ENCODE assay signal across 22 mouse cellular contexts in the genomic region with DNA sequence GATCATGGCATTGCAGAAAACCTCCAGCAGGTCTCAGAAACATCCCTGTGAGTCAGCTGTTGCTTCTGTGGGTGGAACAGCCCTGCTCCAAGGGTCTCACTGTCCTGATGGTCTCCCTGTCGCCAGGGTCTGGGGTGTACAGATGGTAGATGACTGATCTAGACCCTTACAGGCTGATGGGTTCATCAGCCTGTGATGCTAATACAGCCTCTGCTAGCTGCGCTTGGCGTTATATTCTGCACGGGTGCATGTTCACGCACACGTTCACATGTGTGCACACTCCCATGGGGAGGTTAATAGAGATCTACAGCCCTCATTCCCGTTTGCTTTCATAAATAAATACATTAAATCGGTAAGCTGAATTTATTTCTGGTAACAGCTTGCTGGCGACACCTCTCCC. TPM values are rescaled to one million over a fixed set of nuclear protein-coding genes. Genes with fewer than 3 reads are reported as not detected.
DNase-seq lines count a peak whose midpoint lies in the region; ATAC-seq and TF ChIP-seq lines count a peak whose summit lies in the region.
"Had no signal": no experiment of that assay in that cellular context is flagged by ENCODE, and none has a peak within 500 bp of the region (broad histone marks: within the 10 kb centered on the region; RNA-seq: fewer than 3 reads in every experiment).

No protein-coding gene starts in this region.

- peaks cover 20% of the 10 kb centered on the region for H3K27me3 ChIP-seq in hindbrain, embryonic 13.5 days
- peaks cover 6% of the 10 kb centered on the region; the same call in 1 of the 2 replicates for H3K27me3 ChIP-seq in hindbrain, embryonic 10.5 days (ENCODE audit: insufficient read depth, poor library complexity, severe bottlenecking)
- H3K27me3 ChIP-seq in midbrain, embryonic 16.5 days (ENCODE audit: control insufficient read depth, insufficient read depth, low read depth, low read length): no peaks in the 10 kb centered on the region; the same call in 1 of the 2 replicates
- no peaks in the 10 kb centered on the region for H3K27me3 ChIP-seq in midbrain, embryonic 11.5 days (ENCODE audit: control insufficient read depth, insufficient read depth, low read length)
- H3K27me3 ChIP-seq in midbrain, postnatal 0 days (ENCODE audit: insufficient read depth, low read length): no peaks in the 10 kb centered on the region
- H3K27me3 ChIP-seq: stomach, embryonic 15.5 days had no signal

- no peak overlapping the region for H3K27ac ChIP-seq in hindbrain, embryonic 13.5 days
- H3K27ac ChIP-seq in hindbrain, embryonic 10.5 days: no peak overlapping the region
- H3K27ac ChIP-seq in midbrain, embryonic 16.5 days (ENCODE audit: low read length): no peak overlapping the region
- H3K27ac ChIP-seq in midbrain, embryonic 11.5 days (ENCODE audit: low read depth, low read length): no peak overlapping the region
- no peak overlapping the region for H3K27ac ChIP-seq in midbrain, postnatal 0 days (ENCODE audit: low read depth, low read length)
- H3K27ac ChIP-seq: embryonic facial prominence, embryonic 10.5 days; stomach, embryonic 15.5 days had no signal

- H3K4me1 ChIP-seq in hindbrain, embryonic 13.5 days (replicated peaks): peaks cover 11% of the 10 kb centered on the region
- H3K4me1 ChIP-seq in hindbrain, embryonic 10.5 days (replicated peaks): peaks cover 8% of the 10 kb centered on the region; the same call in 1 of the 2 replicates
- peaks cover 9% of the 10 kb centered on the region; the same call in 1 of the 2 replicates for H3K4me1 ChIP-seq in midbrain, embryonic 16.5 days (ENCODE audit: control insufficient read depth, insufficient read depth, low read length)
- H3K4me1 ChIP-seq in midbrain, embryonic 11.5 days (ENCODE audit: control insufficient read depth, insufficient read depth, low read length): peaks cover 4% of the 10 kb centered on the region; the same call in 1 of the 2 replicates
- H3K4me1 ChIP-seq in midbrain, postnatal 0 days (ENCODE audit: insufficient read depth, low read length): no peaks in the 10 kb centered on the region
- H3K4me1 ChIP-seq: stomach, embryonic 15.5 days had no signal

- no peaks in the 10 kb centered on the region for H3K36me3 ChIP-seq in hindbrain, embryonic 13.5 days
- no peaks in the 10 kb centered on the region for H3K36me3 ChIP-seq in hindbrain, embryonic 10.5 days
- no peaks in the 10 kb centered on the region for H3K36me3 ChIP-seq in midbrain, embryonic 16.5 days (ENCODE audit: control insufficient read depth, insufficient read depth, low read length)
- H3K36me3 ChIP-seq in midbrain, embryonic 11.5 days (ENCODE audit: control insufficient read depth, insufficient read depth, low read length): no peaks in the 10 kb centered on the region
- no peaks in the 10 kb centered on the region for H3K36me3 ChIP-seq in midbrain, postnatal 0 days (ENCODE audit: insufficient read depth, low read length)
- H3K36me3 ChIP-seq: embryonic facial prominence, embryonic 10.5 days; stomach, embryonic 15.5 days had no signal

- H3K4me3 ChIP-seq in hindbrain, embryonic 13.5 days: no peak overlapping the region
- no peak overlapping the region for H3K4me3 ChIP-seq in hindbrain, embryonic 10.5 days
- no peak overlapping the region for H3K4me3 ChIP-seq in midbrain, embryonic 16.5 days (ENCODE audit: low read depth, low read length)
- no peak overlapping the region for H3K4me3 ChIP-seq in midbrain, embryonic 11.5 days (ENCODE audit: low read depth, low read length)
- H3K4me3 ChIP-seq in midbrain, postnatal 0 days (ENCODE audit: low read depth, low read length): no peak overlapping the region
- H3K4me3 ChIP-seq: embryonic facial prominence, embryonic 10.5 days; stomach, embryonic 15.5 days had no signal

- H3K4me2 ChIP-seq in hindbrain, embryonic 13.5 days: peak overlapping the region; percentile 3; the same call in 1 of the 2 replicates
- H3K4me2 ChIP-seq in midbrain, embryonic 16.5 days (ENCODE audit: low read length): 0 out of 2 replicates have a peak overlapping the region, but pooled peaks have one; percentile 12
- no peak overlapping the region for H3K4me2 ChIP-seq in midbrain, embryonic 11.5 days
- no peak overlapping the region for H3K4me2 ChIP-seq in midbrain, postnatal 0 days (ENCODE audit: low read depth, low read length, poor library complexity, severe bottlenecking)
- H3K4me2 ChIP-seq: heart, embryonic 11.5 days; stomach, embryonic 15.5 days had no signal

- 51% methylated on average over 9 of the region's 9 CpGs for WGBS in hindbrain, embryonic 13.5 days
- WGBS in hindbrain, embryonic 10.5 days: 85% methylated on average over 9 of the region's 9 CpGs
- 52% methylated on average over 9 of the region's 9 CpGs for WGBS in midbrain, embryonic 16.5 days
- 83% methylated on average over 9 of the region's 9 CpGs for WGBS in midbrain, embryonic 11.5 days
- 60% methylated on average over 9 of the region's 9 CpGs for WGBS in midbrain, postnatal 0 days

- no peak overlapping the region for H3K9ac ChIP-seq in hindbrain, embryonic 13.5 days
- no peak overlapping the region for H3K9ac ChIP-seq in midbrain, embryonic 16.5 days (ENCODE audit: low read depth, low read length)
- H3K9ac ChIP-seq in midbrain, embryonic 11.5 days (ENCODE audit: low read length): no peak overlapping the region
- no peak overlapping the region for H3K9ac ChIP-seq in midbrain, postnatal 0 days (replicated peaks; ENCODE audit: low read length, poor library complexity, severe bottlenecking)
- H3K9ac ChIP-seq: stomach, embryonic 15.5 days had no signal

- TF ChIP-seq CTCF in midbrain, postnatal 0 days (IDR thresholded peaks at IDR 0.05): no peak

- no peaks in the 10 kb centered on the region for H3K9me3 ChIP-seq in hindbrain, embryonic 13.5 days
- H3K9me3 ChIP-seq in hindbrain, embryonic 10.5 days: no peaks in the 10 kb centered on the region
- H3K9me3 ChIP-seq in midbrain, embryonic 16.5 days (replicated peaks; ENCODE audit: control insufficient read depth, low read length, poor library complexity, severe bottlenecking): no peaks in the 10 kb centered on the region
- H3K9me3 ChIP-seq in midbrain, embryonic 11.5 days (ENCODE audit: control insufficient read depth, low read length): no peaks in the 10 kb centered on the region
- no peaks in the 10 kb centered on the region for H3K9me3 ChIP-seq in midbrain, postnatal 0 days (ENCODE audit: low read length)
- H3K9me3 ChIP-seq: embryonic facial prominence, embryonic 10.5 days; stomach, embryonic 15.5 days had no signal

- no peak for DNase-seq in hindbrain, embryonic 10.5 days (ENCODE audit: low spot score)
- no peak for DNase-seq in midbrain, embryonic 11.5 days (ENCODE audit: low spot score, missing footprints)
- DNase-seq in midbrain, postnatal 0 days (ENCODE audit: low spot score): peak; percentile 5
- DNase-seq in retina, postnatal 1 day: peak; percentile 59
- DNase-seq in B cell, adult 2 months: no peak
- DNase-seq: adrenal gland, adult 2 months; cerebellum, adult 11-12 months; cerebellum, postnatal 10 days; gastrocnemius, postnatal 14 days; heart, adult 11 months; heart, postnatal 10 days; kidney, postnatal 4 days; lung, postnatal 4 days; right cerebral cortex, postnatal 4 days had no signal

- peak; percentile 61; the same call in 1 of the 2 replicates for ATAC-seq in hindbrain, embryonic 13.5 days (ENCODE audit: low FRiP score)
- ATAC-seq in midbrain, embryonic 16.5 days: peak; percentile 36; the same call in 1 of the 2 replicates
- ATAC-seq in midbrain, embryonic 11.5 days (ENCODE audit: low FRiP score): no peak
- no peak for ATAC-seq in midbrain, postnatal 0 days (ENCODE audit: low FRiP score)
- ATAC-seq: intestine, postnatal 0 days had no signal

RNA-seq across cellular contexts. Expression of gene Esrrb, which starts 30.2 kb away (rescaled TPM):
- polyA plus RNA-seq in hindbrain, embryonic 13.5 days (2015; fragmentation: Nextera tagmentation; extraction: Ambion mirVana): 5.3 and 6.7 TPM in 2 replicates
- polyA plus RNA-seq in hindbrain, embryonic 10.5 days (2016; fragmentation: Nextera tagmentation; extraction: Ambion mirVana): 0.31 and 0.71 TPM in 2 replicates
- 4.7 and 4.9 TPM in 2 replicates for polyA plus RNA-seq in midbrain, embryonic 16.5 days (2015; fragmentation: Nextera tagmentation; extraction: Ambion mirVana)
- 1.00 and 1.3 TPM in 2 replicates for polyA plus RNA-seq in midbrain, embryonic 11.5 days (2014; fragmentation: Nextera tagmentation; extraction: Ambion mirVana)
- total RNA-seq in midbrain, postnatal 0 days (2014; rRNA removed): 10.1 and 11.6 TPM in 2 replicates
- 3.3 and 4.3 TPM in 2 replicates for polyA plus RNA-seq in midbrain, postnatal 0 days (2015; fragmentation: Nextera tagmentation; extraction: Ambion mirVana)
- total RNA-seq: megakaryocyte-erythroid progenitor cell, adult 5-6 weeks; MEL had no signal

Comparison
In these comparisons a context has a peak if more than half of its experiments do, and no peak if none do; other contexts are left out.
1. ATAC-seq: peak in hindbrain, embryonic 13.5 days (single experiment) and midbrain, embryonic 16.5 days (single experiment); none in midbrain, embryonic 11.5 days (single experiment) and midbrain, postnatal 0 days (single experiment).
2. H3K4me2 ChIP-seq: peak in hindbrain, embryonic 13.5 days (single experiment) and midbrain, embryonic 16.5 days (single experiment); none in midbrain, embryonic 11.5 days (single experiment) and midbrain, postnatal 0 days (single experiment).
3. DNase-seq: peak in midbrain, postnatal 0 days (single experiment) and retina, postnatal 1 day (single experiment); none in hindbrain, embryonic 10.5 days (single experiment), midbrain, embryonic 11.5 days (single experiment) and B cell, adult 2 months (0 of 2).